Mouse (Mus musculus): ENCODE data around the gene 1700023F06Rik. TPM values are rescaled to one million over a fixed set of nuclear protein-coding genes. Genes with fewer than 3 reads are reported as not detected.
"Not testable (repeated sequence)": the region's sequence is repeated elsewhere in the genome, so short reads cannot be mapped to it uniquely, and the experiment has no call there.

The 1700023F06Rik gene
- polyA plus RNA-seq, 1 experiment from 2014 or later = 0.11 TPM

GRCm38 (mm10) chr11:103237757-103238156 lies 29.4 kb upstream of the 1700023F06Rik start:
- no peaks in the 10 kb centered on the region for H3K27me3 ChIP-seq (replicated peaks)
- no peaks in the 10 kb centered on the region for H3K9me3 ChIP-seq (replicated peaks)
- peaks cover 6% of the 10 kb centered on the region for H3K4me1 ChIP-seq
- H3K4me2 ChIP-seq = no peak overlapping the region
- H3K27ac ChIP-seq = no peak overlapping the region
- WGBS (ENCODE audit: insufficient replicate concordance) = 54% methylated on average over 9 of the region's 9 CpGs
- no peak overlapping the region for H3K4me3 ChIP-seq
- no peak for ATAC-seq
- peaks cover 20% of the 10 kb centered on the region for H3K36me3 ChIP-seq
- no peak overlapping the region for H3K9ac ChIP-seq

GRCm38 (mm10) chr11:103236903-103237302 lies 28.5 kb upstream of the 1700023F06Rik start:
- no peak for ATAC-seq
- Histone ChIP-seq H3K9ac (no peak overlapping the region), H3K4me2 (no peak overlapping the region)

GRCm38 (mm10) chr11:103236431-103236830 lies 28.1 kb upstream of the 1700023F06Rik start:
- no peak for ATAC-seq
- Histone ChIP-seq H3K9ac (no peak overlapping the region), H3K36me3 (peaks cover 20% of the 10 kb centered on the region), H3K27me3 (replicated peaks) (no peaks in the 10 kb centered on the region), H3K9me3 (replicated peaks) (no peaks in the 10 kb centered on the region), H3K4me1 (peaks cover 6% of the 10 kb centered on the region), H3K4me3 (no peak overlapping the region), H3K4me2 (no peak overlapping the region), H3K27ac (no peak overlapping the region)
- 74% methylated on average over 6 of the region's 6 CpGs for WGBS (ENCODE audit: insufficient replicate concordance)

More at GRCm38 (mm10) chr11:103236903-103237302, 28.5 kb upstream of the 1700023F06Rik start:
- Histone ChIP-seq H3K27ac (no peak overlapping the region), H3K27me3 (replicated peaks) (no peaks in the 10 kb centered on the region), H3K9me3 (replicated peaks) (no peaks in the 10 kb centered on the region), H3K36me3 (peaks cover 20% of the 10 kb centered on the region), H3K4me1 (peaks cover 6% of the 10 kb centered on the region), H3K4me3 (no peak overlapping the region)
- 72% methylated on average over 10 of the region's 10 CpGs for WGBS (ENCODE audit: insufficient replicate concordance)

- H3K4me2 ChIP-seq = no peak overlapping the region
- H3K27me3 ChIP-seq (replicated peaks) = no peaks in the 10 kb centered on the region
- peaks cover under 1% of the 10 kb centered on the region; the same call in 1 of the 2 replicates for H3K4me1 ChIP-seq
- H3K27ac ChIP-seq = no peak overlapping the region
- H3K9ac ChIP-seq = no peak overlapping the region
- no peaks in the 10 kb centered on the region for H3K9me3 ChIP-seq (replicated peaks)
- WGBS (ENCODE audit: insufficient replicate concordance) = 58% methylated on average over 11 of the region's 11 CpGs
- no peak overlapping the region for H3K4me3 ChIP-seq
- no peak for ATAC-seq
- H3K36me3 ChIP-seq = peaks cover 25% of the 10 kb centered on the region
Measured at GRCm38 (mm10) chr11:103235702-103236101, 27.3 kb upstream of the 1700023F06Rik start.

GRCm38 (mm10) chr11:103234447-103234846 lies 26.1 kb upstream of the 1700023F06Rik start:
- WGBS (ENCODE audit: insufficient replicate concordance) = 55% methylated on average over 1 of the region's 1 CpGs
- no peaks in the 10 kb centered on the region for H3K4me1 ChIP-seq
- H3K4me3 ChIP-seq = no peak overlapping the region
- no peak overlapping the region for H3K27ac ChIP-seq
- H3K9me3 ChIP-seq (replicated peaks) = no peaks in the 10 kb centered on the region
- H3K27me3 ChIP-seq (replicated peaks) = no peaks in the 10 kb centered on the region
- H3K9ac ChIP-seq = no peak overlapping the region
- no peak overlapping the region for H3K4me2 ChIP-seq
- peaks cover 37% of the 10 kb centered on the region for H3K36me3 ChIP-seq
- no peak for ATAC-seq

GRCm38 (mm10) chr11:103232966-103233365 lies 24.6 kb upstream of the 1700023F06Rik start:
- H3K9ac ChIP-seq = no peak overlapping the region
- ATAC-seq = no peak
- H3K27ac ChIP-seq = no peak overlapping the region
- no peak overlapping the region for H3K4me3 ChIP-seq
- no peaks in the 10 kb centered on the region for H3K9me3 ChIP-seq (replicated peaks)
- H3K4me1 ChIP-seq = no peaks in the 10 kb centered on the region
- H3K27me3 ChIP-seq (replicated peaks) = no peaks in the 10 kb centered on the region
- peaks cover 32% of the 10 kb centered on the region for H3K36me3 ChIP-seq
- no peak overlapping the region for H3K4me2 ChIP-seq
- 24% methylated on average over 7 of the region's 7 CpGs for WGBS (ENCODE audit: insufficient replicate concordance)

- H3K9me3 ChIP-seq (replicated peaks) = no peaks in the 10 kb centered on the region
- no peak overlapping the region for H3K4me3 ChIP-seq
- WGBS (ENCODE audit: insufficient replicate concordance) = 77% methylated on average over 7 of the region's 7 CpGs
- no peaks in the 10 kb centered on the region for H3K4me1 ChIP-seq
- no peak overlapping the region for H3K27ac ChIP-seq
- no peak overlapping the region for H3K9ac ChIP-seq
- H3K4me2 ChIP-seq = no peak overlapping the region
- H3K36me3 ChIP-seq = peaks cover 33% of the 10 kb centered on the region
- ATAC-seq = no peak
- H3K27me3 ChIP-seq (replicated peaks) = no peaks in the 10 kb centered on the region
Measured at GRCm38 (mm10) chr11:103231367-103231766, 23.0 kb upstream of the 1700023F06Rik start.

- no peak for ATAC-seq
- H3K9me3 ChIP-seq (replicated peaks) = no peaks in the 10 kb centered on the region
Measured at GRCm38 (mm10) chr11:103230626-103231025, 22.3 kb upstream of the 1700023F06Rik start.

GRCm38 (mm10) chr11:103229608-103230007 lies 21.2 kb upstream of the 1700023F06Rik start:
- H3K27me3 ChIP-seq (replicated peaks) = no peaks in the 10 kb centered on the region
- no peak overlapping the region for H3K27ac ChIP-seq
- ATAC-seq = no peak
- H3K9me3 ChIP-seq (replicated peaks) = no peaks in the 10 kb centered on the region
- WGBS (ENCODE audit: insufficient replicate concordance) = 89% methylated on average over 2 of the region's 2 CpGs
- no peak overlapping the region for H3K9ac ChIP-seq
- H3K4me2 ChIP-seq = no peak overlapping the region
- no peaks in the 10 kb centered on the region for H3K4me1 ChIP-seq
- H3K4me3 ChIP-seq = no peak overlapping the region
- H3K36me3 ChIP-seq = peaks cover 33% of the 10 kb centered on the region

More at GRCm38 (mm10) chr11:103230626-103231025, 22.3 kb upstream of the 1700023F06Rik start:
- no peak overlapping the region for H3K4me2 ChIP-seq
- H3K4me1 ChIP-seq = no peaks in the 10 kb centered on the region
- peaks cover 33% of the 10 kb centered on the region for H3K36me3 ChIP-seq
- H3K27ac ChIP-seq = no peak overlapping the region
- H3K27me3 ChIP-seq (replicated peaks) = no peaks in the 10 kb centered on the region
- no peak overlapping the region for H3K9ac ChIP-seq
- WGBS (ENCODE audit: insufficient replicate concordance) = 81% methylated on average over 19 of the region's 19 CpGs
- H3K4me3 ChIP-seq = no peak overlapping the region

GRCm38 (mm10) chr11:103223951-103224456 lies 15.6 kb upstream of the 1700023F06Rik start:
- no peak overlapping the region for H3K4me3 ChIP-seq
- H3K27me3 ChIP-seq (replicated peaks) = peaks cover 16% of the 10 kb centered on the region
- H3K9me3 ChIP-seq (replicated peaks) = no peaks in the 10 kb centered on the region
- H3K9ac ChIP-seq = no peak overlapping the region
- WGBS (ENCODE audit: insufficient replicate concordance) = 65% methylated on average over 18 of the region's 18 CpGs
- H3K27ac ChIP-seq = no peak overlapping the region
- H3K36me3 ChIP-seq = peaks cover 15% of the 10 kb centered on the region
- ATAC-seq = no peak
- H3K4me1 ChIP-seq = no peaks in the 10 kb centered on the region
- no peak overlapping the region for H3K4me2 ChIP-seq

GRCm38 (mm10) chr11:103223444-103223843 lies 15.1 kb upstream of the 1700023F06Rik start:
- Histone ChIP-seq H3K4me2 (no peak overlapping the region), H3K27ac (no peak overlapping the region), H3K4me3 (no peak overlapping the region), H3K27me3 (replicated peaks) (peaks cover 22% of the 10 kb centered on the region), H3K9me3 (replicated peaks) (no peaks in the 10 kb centered on the region), H3K9ac (no peak overlapping the region), H3K36me3 (peaks cover 11% of the 10 kb centered on the region), H3K4me1 (peaks cover 1% of the 10 kb centered on the region)
- ATAC-seq = no peak
- WGBS (ENCODE audit: insufficient replicate concordance) = 62% methylated on average over 10 of the region's 10 CpGs

GRCm38 (mm10) chr11:103222718-103223117 lies 14.4 kb upstream of the 1700023F06Rik start:
- not testable (repeated sequence) for ATAC-seq; H3K4me1 ChIP-seq; H3K4me2 ChIP-seq; H3K9ac ChIP-seq; H3K4me3 ChIP-seq; H3K9me3 ChIP-seq (replicated peaks); H3K27ac ChIP-seq
- H3K36me3 ChIP-seq = peaks cover 11% of the 10 kb centered on the region
- WGBS (ENCODE audit: insufficient replicate concordance) = 54% methylated on average over 4 of the region's 4 CpGs
- H3K27me3 ChIP-seq (replicated peaks) = peaks cover 28% of the 10 kb centered on the region

GRCm38 (mm10) chr11:103221437-103221836 lies 13.1 kb upstream of the 1700023F06Rik start:
- no peak for ATAC-seq
- 82% methylated on average over 6 of the region's 6 CpGs for WGBS (ENCODE audit: insufficient replicate concordance)
- no peak overlapping the region for H3K9ac ChIP-seq
- no peaks in the 10 kb centered on the region for H3K9me3 ChIP-seq (replicated peaks)
- H3K27me3 ChIP-seq (replicated peaks) = peaks cover 32% of the 10 kb centered on the region
- H3K27ac ChIP-seq = no peak overlapping the region
- H3K4me3 ChIP-seq = no peak overlapping the region
- no peak overlapping the region for H3K4me2 ChIP-seq
- peaks cover 12% of the 10 kb centered on the region for H3K4me1 ChIP-seq
- H3K36me3 ChIP-seq = peaks cover 5% of the 10 kb centered on the region; the same call in 1 of the 2 replicates

Data from liver, embryonic 12.5 days (tissue).